Mouse (Mus musculus): ENCODE data around the gene Amh.

Amh gene

GRCm38 (mm10) chr10:80804916-80805315, at the start of gene Amh:
Amh (plus strand) TSS chr10:80805243.
- DNase-seq (ENCODE audit: extremely low read depth, low read depth, low spot score) = no peak

GRCm38 (mm10) chr10:80755291-80756015, 49.6 kb upstream of the Amh start:
- no peak for DNase-seq (ENCODE audit: extremely low read depth, low read depth, low spot score)

GRCm38 (mm10) chr10:80756099-80756498, 48.9 kb upstream of the Amh start:
- DNase-seq (ENCODE audit: extremely low read depth, low read depth, low spot score) = no peak

- DNase-seq (ENCODE audit: extremely low read depth, low read depth, low spot score) = no peak
Observed at GRCm38 (mm10) chr10:80756509-80756908, 48.5 kb upstream of the Amh start.

DNA sequence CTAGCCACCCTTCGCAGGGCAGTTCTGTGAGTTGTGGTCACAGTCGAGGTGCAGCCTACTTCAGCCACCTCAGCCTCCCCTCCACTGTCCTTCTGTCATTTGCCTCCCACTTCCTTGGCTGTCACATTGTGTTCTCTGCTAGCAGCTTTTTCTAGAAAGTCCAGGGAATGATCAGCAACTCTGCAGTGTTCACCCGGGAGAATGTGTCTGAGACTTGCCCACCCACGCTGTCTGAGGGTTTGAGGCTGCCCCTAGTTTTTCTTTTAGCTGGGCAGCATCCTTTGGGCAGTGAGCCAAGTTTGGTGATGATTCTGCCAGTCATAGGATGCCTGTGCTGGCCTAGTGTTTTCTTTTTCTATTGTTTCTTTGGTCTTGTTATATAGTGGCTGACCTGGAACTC, 48.1 kb upstream of the Amh start:
- DNase-seq (ENCODE audit: extremely low read depth, low read depth, low spot score) = no peak

GRCm38 (mm10) chr10:80757717-80758116, 47.3 kb upstream of the Amh start:
- DNase-seq (ENCODE audit: extremely low read depth, low read depth, low spot score) = no peak

- no peak for DNase-seq (ENCODE audit: extremely low read depth, low read depth, low spot score)
Observed at GRCm38 (mm10) chr10:80758651-80759050, 46.4 kb upstream of the Amh start.

DNA sequence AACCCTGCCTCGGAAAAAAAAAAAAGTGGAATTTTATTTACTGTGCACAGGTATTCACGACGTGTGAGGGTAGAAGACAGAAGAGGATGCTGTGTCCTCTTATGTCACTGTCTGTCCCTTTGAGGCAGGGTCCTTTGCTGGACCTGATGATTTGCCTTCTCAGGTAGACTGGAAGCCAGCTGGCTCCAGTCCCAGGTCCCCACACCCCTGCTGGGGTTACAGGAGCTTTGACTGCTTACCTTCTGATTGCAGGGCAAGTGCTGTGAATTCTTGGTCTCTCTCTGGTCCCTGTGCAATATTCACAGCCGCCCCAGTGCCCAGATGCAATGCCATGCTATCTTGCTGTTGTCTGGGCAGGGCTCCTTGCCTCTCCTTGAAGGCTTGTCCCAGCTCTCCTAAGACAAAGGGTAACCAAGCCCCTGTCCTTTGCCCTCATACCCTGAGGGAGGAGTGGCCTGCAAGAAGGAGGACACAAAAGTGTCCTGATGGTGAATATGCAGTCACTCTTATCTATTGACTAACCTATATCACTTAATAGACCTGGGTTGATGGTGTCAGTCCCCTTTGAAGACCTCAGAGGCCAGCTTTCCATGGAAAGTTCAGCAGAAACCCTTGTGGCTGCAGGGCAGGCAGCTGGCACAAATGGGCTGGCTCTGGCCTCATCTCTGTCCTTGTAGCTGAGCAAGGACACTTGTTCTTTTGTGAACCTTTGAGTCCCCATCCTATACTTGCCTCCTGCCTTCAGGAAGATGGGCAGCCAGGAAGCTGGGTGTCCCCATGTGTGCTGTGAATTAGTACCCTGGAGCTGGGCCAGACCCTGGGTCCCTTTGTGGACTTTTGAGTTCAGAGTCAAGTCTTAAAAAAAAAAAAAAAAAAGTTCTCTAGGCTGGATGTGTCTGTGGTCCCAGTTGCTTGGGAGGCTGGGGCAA, 44.2 kb upstream of the Amh start:
- no peak for DNase-seq (ENCODE audit: extremely low read depth, low read depth, low spot score)

GRCm38 (mm10) chr10:80761821-80762220, 43.2 kb upstream of the Amh start:
- no peak for DNase-seq (ENCODE audit: extremely low read depth, low read depth, low spot score)

DNA sequence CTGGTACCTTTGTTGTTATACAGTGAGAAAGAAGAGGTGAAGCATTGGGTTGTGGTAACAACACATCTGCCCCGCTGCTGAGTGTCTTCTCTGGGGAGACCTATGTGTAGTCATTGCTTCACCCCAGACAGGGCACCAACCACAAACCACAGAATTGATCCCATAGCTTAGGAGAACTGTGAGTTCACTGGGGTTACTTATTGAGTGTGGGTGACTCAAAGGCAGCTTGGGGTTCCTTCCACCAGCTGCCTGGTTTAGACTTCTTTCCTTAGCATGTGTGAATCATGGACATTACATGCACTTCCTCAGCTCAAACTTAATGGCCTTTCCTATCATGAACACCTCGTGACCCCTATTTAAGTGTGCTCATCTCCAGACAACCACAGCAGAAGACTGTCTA, 41.5 kb upstream of the Amh start:
- no peak for DNase-seq (ENCODE audit: extremely low read depth, low read depth, low spot score)

DNA sequence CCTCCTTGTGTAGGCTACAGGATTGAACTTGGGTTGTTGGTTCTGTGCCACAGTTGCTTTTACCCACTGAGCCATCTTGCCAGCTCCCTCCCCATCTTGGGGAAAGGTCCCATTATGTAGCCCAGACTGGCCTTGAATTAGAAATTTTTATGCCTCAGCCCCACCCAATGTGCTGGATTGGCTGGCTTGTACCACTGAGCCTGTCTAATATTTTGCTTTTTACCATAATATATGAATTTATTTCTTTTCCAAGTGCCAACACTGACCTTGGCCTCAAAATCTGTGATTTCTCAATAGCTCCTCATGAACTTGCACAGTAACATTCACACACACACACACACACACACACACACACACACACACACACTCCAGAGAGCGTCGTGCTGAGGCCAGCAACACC, 39.3 kb upstream of the Amh start:
- DNase-seq (ENCODE audit: extremely low read depth, low read depth, low spot score) = no peak

DNA sequence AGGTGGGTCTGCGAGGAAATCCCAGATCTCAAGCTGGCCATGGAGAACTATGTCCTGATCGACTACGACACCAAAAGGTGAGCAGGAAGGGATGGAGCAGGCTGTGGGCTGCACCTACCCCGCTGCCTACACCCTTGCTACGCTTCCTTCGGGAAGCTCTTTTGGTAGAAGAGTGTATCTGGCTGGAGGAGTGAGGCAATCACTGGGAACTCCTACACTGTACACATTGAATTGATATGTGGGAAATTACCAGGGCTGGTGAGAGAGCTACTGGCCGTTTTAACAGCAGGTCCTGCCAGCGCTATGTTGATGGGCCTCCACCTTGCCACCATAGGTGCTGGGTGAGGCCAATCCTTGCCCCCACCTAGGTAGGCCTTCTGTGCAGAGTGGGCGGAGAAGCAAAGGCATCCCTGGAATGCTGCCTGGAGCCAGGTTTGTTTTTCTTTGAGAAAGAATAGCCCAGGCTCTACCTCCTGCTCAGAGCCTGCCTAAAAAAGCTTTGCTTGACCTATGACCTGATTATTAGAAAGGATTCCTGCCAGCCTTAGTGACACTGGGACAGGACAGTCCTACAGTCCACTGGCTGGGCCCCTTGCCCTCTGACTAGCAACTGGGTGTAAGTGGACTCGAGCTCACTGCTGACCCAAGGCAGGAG, 38.8 kb upstream of the Amh start:
- DNase-seq (ENCODE audit: extremely low read depth, low read depth, low spot score) = no peak

GRCm38 (mm10) chr10:80768365-80768764, 36.7 kb upstream of the Amh start:
- no peak for DNase-seq (ENCODE audit: extremely low read depth, low read depth, low spot score)

DNA sequence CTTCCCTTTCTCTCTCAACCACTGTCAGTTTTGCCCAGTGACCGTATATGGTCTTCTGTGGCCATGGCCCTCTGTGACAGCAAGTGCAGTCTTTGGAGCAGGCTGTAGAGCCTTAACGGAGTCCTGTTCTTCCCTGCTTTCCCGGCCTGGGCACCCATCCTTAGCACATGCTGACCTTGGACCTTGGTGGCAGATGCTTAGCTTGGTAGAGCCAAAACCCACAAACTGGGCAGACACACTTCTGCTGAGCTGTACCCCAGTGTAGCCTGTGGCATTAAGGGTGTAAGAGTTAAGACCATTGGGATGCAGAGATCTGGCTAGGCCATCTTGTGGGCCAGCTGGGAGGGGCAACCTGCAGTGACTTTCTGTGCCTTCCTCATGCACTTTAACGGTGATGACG, 31.2 kb upstream of the Amh start:
- no peak for DNase-seq (ENCODE audit: extremely low read depth, low read depth, low spot score)

GRCm38 (mm10) chr10:80774549-80774948, 30.5 kb upstream of the Amh start:
- no peak for DNase-seq (ENCODE audit: extremely low read depth, low read depth, low spot score)

DNA sequence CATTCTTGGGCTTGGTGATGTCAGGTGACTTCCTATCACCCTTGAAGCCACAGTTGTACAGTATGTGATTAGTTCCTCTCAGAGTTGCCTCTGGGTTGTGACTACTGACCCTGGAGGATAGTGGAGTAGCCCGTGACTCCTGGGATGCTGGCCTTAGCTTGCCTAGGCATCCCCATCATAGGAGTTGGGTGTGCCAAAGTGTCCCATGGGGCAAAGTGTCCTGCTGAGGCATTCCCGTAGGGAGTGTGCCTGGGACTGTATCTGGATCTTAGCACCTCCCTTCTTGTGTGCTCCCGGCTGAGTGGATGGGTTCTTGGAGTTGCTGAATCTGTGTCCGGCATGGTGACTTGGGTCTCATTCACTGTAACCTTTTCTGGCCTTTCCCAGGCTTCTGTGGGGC, 30.1 kb upstream of the Amh start:
- no peak for DNase-seq (ENCODE audit: extremely low read depth, low read depth, low spot score)

GRCm38 (mm10) chr10:80775731-80776130, 29.3 kb upstream of the Amh start:
- DNase-seq (ENCODE audit: extremely low read depth, low read depth, low spot score) = no peak

DNA sequence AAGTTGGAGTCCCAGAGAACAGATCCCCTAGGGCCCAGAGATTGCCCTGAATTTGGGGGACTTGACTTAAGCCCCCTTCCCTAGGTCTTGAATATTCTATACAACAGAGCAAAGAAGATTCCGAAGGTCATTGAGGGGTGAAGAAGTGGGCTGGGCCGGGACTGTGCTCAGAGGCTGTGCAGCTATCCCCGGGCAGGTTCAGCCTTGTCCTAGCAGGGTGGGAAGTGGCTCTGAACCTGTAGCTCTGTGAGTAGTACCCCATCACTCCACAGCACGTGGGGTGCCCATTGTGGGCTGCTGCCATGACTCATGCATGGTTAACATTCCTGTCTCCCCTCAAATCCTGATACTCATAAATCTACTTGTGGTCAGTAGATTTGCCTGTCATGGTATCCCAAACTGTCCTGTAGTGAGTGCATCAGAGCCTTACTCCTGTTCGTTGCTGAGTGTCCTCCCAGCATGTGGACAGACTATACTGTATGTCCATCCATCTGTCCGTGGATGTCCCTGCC, 28.6 kb upstream of the Amh start:
- DNase-seq (ENCODE audit: extremely low read depth, low read depth, low spot score) = no peak

DNA sequence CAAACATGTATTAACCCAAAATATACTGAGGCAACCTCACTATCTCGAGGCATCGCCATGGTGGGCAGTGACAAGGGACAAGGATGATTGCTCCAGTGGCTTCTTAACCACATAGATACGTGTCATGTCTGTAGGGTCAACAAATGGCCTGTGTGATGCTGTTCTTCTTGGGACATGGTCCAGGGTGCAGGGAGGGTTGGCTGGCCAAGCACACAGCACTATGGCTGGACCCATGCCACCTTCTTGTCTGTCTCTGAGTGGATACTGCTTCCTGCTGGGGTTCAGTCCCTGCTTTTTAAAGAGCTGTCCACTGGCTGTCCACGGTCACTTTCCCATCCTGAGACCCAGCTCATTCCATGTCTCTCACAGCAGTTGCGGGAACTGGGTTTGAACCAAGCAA, 27.9 kb upstream of the Amh start:
- DNase-seq (ENCODE audit: extremely low read depth, low read depth, low spot score) = no peak

DNA sequence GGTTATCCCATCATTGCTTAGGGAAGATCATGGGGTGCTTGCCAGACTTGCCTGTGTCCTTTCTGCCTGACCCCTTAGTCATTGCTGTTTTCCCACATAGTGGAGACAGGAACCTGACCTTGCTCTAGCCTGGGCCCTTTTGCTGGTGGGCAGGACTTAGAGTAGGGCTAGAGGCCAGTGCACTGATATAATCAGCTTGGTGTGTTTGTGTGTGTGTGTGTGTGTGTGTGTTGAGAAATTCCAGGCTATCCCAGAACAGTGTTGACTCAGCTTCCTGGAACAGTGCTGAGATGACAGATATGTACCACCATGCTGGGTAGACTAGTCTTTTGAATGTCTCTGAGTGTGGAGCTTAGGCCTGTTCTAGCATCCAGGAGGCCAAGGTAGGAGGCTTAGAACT, 25.5 kb upstream of the Amh start:
- DNase-seq (ENCODE audit: extremely low read depth, low read depth, low spot score) = no peak

DNA sequence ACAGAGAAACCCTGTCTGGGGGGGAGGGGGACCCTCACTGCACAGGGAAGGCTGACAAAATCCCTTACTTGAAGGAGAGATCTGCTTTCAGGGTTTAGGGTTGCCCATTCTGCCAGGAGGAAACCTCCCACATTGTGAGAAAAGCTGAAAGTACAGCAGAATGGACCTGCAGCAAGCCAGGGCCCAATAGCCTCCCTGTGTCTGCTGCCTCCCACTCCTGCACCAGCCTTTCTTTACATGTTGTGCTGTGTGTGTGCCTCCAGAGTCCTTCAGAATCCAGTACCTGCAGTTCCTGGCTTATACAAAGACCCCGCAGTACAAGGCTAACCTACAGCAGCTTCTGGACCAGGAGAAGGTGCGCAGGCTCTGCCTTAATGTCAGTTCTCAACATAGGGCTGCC, 20.7 kb upstream of the Amh start:
- DNase-seq (ENCODE audit: extremely low read depth, low read depth, low spot score) = no peak

DNA sequence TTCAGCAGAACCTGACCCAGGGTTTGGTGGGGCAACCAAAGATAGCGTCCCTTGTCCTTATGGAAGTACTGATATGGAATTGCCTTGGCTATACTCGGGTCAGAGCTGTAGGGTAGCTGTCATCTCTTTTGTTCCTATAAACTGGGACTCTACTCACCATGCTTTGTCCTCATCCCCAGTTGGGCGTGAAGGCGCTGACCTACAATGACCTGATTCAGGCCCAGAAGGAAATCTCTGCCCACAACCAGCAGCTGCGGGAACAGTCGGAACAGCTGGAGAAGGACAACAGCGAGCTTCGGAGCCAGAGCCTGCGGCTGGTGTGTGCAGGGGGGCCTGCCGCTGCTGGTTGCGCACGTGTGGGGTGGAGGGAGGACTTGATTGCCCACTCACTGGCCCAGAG, 20.2 kb upstream of the Amh start:
- no peak for DNase-seq (ENCODE audit: extremely low read depth, low read depth, low spot score)
